Mouse (Mus musculus) limb, embryonic 13.5 days (tissue): ENCODE measurements around the gene Nudt21. TPM values are rescaled to one million over a fixed set of nuclear protein-coding genes. Genes with fewer than 3 reads are reported as not detected.
"Not testable (repeated sequence)": the region's sequence is repeated elsewhere in the genome, so short reads cannot be mapped to it uniquely, and the experiment has no call there.

Experiments
- ATAC-seq: fragments of 200-750 bp; cut with Nextera tagmentation; 2 replicates; pipeline ENCODE4 v1.8.0; 2017; ENCODE audit warnings: low read depth, moderate number of reproducible peaks, moderate TSS enrichment; ENCODE audit not compliant: low FRiP score
- H3K27ac ChIP-seq: fragments of 300-500 bp; sonication (generic); 2 replicates; pipeline ENCODE4 v1.5.1; 2015; ENCODE audit warnings: inconsistent platforms, mild to moderate bottlenecking, moderate library complexity
- H3K27me3 ChIP-seq: fragments of 300-500 bp; sonication (generic); 2 replicates; pipeline ENCODE4 v1.6.1; 2015; ENCODE audit warnings: mild to moderate bottlenecking, inconsistent platforms
- H3K36me3 ChIP-seq: fragments of 300-500 bp; sonication (generic); 2 replicates; pipeline ENCODE4 v1.6.1; 2015; ENCODE audit warnings: inconsistent platforms, mild to moderate bottlenecking, moderate library complexity
- H3K4me1 ChIP-seq: fragments of 300-500 bp; sonication (generic); 2 replicates; pipeline ENCODE4 v1.6.1; 2015; ENCODE audit warnings: inconsistent platforms
- H3K4me2 ChIP-seq: fragments of 300-500 bp; sonication (generic); replicated peaks from 2 replicates; pipeline ENCODE4 v1.6.1; 2015; ENCODE audit warnings: inconsistent platforms, mild to moderate bottlenecking, moderate library complexity
- H3K4me3 ChIP-seq: fragments of 300-500 bp; sonication (generic); 2 replicates; pipeline ENCODE4 v1.5.1; 2015; ENCODE audit warnings: moderate library complexity, mild to moderate bottlenecking, inconsistent platforms
- H3K9ac ChIP-seq: fragments of 300-500 bp; sonication (generic); 2 replicates; pipeline ENCODE4 v1.6.1; 2015; ENCODE audit warnings: mild to moderate bottlenecking, inconsistent platforms
- H3K9me3 ChIP-seq: fragments of 300-500 bp; sonication (generic); 2 replicates; pipeline ENCODE4 v1.6.1; 2016; ENCODE audit warnings: inconsistent platforms
- WGBS: fragments of 180-500 bp; shearing (Covaris S2); methylation state at CpG from one replicate; pipeline ENCODE4 v1.1.7; 2015; 5-methylcytosine and 5-hydroxymethylcytosine counted together
- polyA plus RNA-seq: library from polyadenylated mRNA; unstranded; fragments of >200 nt; fragmentation: Nextera tagmentation; extraction: Ambion mirVana; gene quantifications from 2 replicates; pipeline ENCODE4 v1.2.1, GENCODE M21; 2015

Nudt21 gene
- polyA plus RNA-seq: 118 and 122 TPM in 2 replicates

DNA sequence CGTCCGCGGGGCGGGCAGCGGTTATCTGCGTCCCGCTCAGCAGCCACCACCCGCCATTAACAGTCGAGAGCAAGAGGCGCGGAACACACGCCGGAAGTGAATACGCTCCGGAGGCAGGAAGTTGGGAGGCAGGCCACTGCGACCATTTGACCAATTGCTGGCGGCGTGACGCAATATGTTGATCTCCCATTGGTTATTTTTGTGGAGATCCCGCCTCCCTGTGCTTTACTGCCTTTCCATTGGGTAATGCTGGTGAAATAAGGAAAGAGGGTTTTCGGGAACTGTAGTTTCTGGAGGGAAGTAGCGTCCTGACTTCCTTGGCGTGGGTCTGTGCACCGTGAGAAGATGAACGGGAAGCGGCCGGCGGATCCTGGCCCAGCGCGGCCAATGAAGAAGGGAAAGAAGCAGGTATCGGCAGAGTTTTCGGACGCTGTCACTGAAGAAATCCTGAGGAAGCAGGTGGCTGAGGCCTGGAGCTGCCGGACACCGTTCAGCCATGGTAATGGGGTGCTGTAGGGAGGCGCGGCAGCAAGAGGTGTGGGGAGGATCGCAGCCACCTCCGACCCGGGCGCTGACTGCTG, at the start of gene Nudt21, which contains the start of gene Ogfod1:
Nudt21 (minus strand) TSS at position 88 of the 581 bp plus-strand sequence.
Ogfod1 (plus strand) TSS at position 255 of the 581 bp plus-strand sequence.
- peak; percentile 99 for ATAC-seq
- H3K4me2 ChIP-seq: peak within 1 kb of the TSS; percentile 87
- H3K4me1 ChIP-seq: peaks cover 24% of the 10 kb centered on the region
- peak within 1 kb of the TSS; percentile 75 for H3K27ac ChIP-seq
- H3K9me3 ChIP-seq: no peaks in the 10 kb centered on the region
- peak within 1 kb of the TSS; percentile 78 for H3K4me3 ChIP-seq
- peaks cover 10% of the 10 kb centered on the region for H3K36me3 ChIP-seq
- no peaks in the 10 kb centered on the region for H3K27me3 ChIP-seq
- H3K9ac ChIP-seq: peak within 1 kb of the TSS; percentile 73
- WGBS: under 1% methylated on average over 40 of the region's 41 CpGs

DNA sequence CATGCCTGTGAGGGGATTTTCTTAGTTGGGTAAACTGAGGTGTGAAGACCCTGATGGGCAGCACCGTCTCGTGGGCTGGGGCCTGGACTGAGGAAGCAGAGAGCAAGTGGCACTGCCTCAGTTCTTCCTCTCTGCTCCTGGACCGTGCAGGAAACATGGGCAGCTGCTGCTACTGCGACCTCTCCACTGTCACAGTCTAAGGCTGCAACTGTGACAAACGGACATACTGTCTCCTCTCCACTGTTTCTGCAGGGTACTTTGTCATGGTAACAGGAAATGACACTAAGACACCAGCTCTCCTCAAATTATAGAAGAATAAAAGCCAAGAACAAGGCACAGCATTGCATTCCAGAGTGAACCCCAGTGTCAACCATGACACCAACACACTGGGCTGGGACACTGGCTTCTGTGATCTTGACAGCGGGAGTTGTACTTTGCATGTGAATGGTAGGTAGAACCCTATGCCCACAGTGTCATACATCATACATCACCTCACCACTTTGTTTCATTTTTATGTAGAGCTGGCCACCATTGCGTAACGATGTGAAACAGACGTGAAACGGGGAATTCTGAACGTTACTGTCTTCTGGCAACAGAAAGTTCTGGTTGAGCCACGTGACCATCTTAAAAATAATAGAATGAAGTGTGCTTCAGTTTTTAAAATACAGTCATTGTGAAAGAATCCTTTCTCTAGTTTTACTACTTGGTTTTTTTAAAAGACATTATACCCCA, 39.8 kb upstream of the Nudt21 start:
- Histone ChIP-seq H3K4me1 (no peaks in the 10 kb centered on the region), H3K27ac (no peak overlapping the region), H3K36me3 (peaks cover 21% of the 10 kb centered on the region), H3K4me3 (no peak overlapping the region), H3K4me2 (no peak overlapping the region), H3K9me3 (no peaks in the 10 kb centered on the region), H3K27me3 (no peaks in the 10 kb centered on the region), H3K9ac (no peak overlapping the region)
- WGBS: 85% methylated on average over 12 of the region's 12 CpGs
- no peak for ATAC-seq

DNA sequence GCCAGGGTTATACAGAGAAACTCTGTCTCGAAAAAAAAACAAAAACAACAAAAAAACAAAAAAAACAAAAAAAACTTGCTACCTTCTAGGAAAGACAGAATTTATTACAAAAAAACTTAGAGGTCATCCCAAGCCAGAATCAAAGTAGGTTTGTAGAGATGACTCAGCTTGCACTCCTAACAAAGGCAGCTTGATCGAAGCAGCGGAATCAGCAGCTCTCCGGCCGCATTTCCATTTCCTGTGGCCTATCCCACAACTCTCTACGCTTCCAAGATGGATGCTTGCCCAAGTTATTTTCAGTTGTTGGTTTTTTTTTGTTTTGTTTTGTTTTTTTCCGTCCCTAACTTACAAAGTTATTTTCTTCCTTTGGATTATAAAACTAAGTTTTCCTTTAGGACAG, 32.0 kb upstream of the Nudt21 start:
- Histone ChIP-seq H3K36me3 (peaks cover 43% of the 10 kb centered on the region), H3K4me3 (no peak overlapping the region), H3K27me3 (no peaks in the 10 kb centered on the region), H3K4me2 (no peak overlapping the region), H3K9ac (no peak overlapping the region), H3K4me1 (no peaks in the 10 kb centered on the region), H3K9me3 (no peaks in the 10 kb centered on the region), H3K27ac (no peak overlapping the region)
- 94% methylated on average over 7 of the region's 7 CpGs for WGBS
- ATAC-seq: no peak

DNA sequence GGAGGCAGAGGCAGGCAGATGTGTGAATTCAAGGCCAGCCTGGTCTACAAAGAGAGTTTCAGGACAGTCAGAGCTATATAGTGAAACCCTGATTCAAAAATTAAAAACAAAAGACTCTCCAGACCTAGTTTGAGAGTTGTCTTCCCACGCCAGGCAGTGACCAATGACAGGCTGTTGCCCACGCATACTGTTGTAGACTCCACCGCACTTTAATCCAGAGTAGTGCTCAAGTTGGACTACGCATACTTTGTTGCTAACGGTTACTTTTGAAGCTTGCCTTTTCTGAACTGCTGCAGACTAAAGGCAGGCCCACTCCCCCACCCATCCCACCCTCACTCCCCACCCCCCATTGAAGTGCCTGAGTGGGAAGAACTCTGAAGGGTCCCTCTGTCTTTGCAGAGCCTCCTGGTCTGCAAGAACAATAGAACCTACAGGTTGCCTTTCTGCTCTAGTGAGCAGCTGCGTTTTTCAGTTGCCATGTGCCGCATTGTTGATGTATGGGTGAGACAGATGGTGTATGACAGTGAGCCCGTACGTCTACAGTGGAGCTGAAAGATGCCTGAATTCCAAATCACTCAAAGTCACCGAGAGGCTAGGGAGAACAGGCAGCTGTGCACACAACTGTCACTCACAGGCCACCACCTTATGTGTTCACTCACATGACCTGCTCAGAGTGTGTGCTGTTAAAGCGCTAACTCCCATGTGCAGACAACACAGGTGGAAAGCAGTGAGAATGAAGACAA, 29.5 kb upstream of the Nudt21 start:
- no peak overlapping the region for H3K9ac ChIP-seq
- peak; percentile 64 for ATAC-seq
- peaks cover 66% of the 10 kb centered on the region for H3K36me3 ChIP-seq
- H3K27me3 ChIP-seq: no peaks in the 10 kb centered on the region
- H3K4me3 ChIP-seq: no peak overlapping the region
- WGBS: 87% methylated on average over 11 of the region's 11 CpGs
- H3K4me1 ChIP-seq: no peaks in the 10 kb centered on the region
- no peak overlapping the region for H3K27ac ChIP-seq
- H3K9me3 ChIP-seq: no peaks in the 10 kb centered on the region
- no peak overlapping the region for H3K4me2 ChIP-seq

- ATAC-seq: no peak
- no peaks in the 10 kb centered on the region for H3K9me3 ChIP-seq
- no peaks in the 10 kb centered on the region for H3K4me1 ChIP-seq
- H3K4me2 ChIP-seq: no peak overlapping the region
- no peak overlapping the region for H3K9ac ChIP-seq
- WGBS: 63% methylated on average over 6 of the region's 6 CpGs
- H3K27me3 ChIP-seq: no peaks in the 10 kb centered on the region
- H3K4me3 ChIP-seq: no peak overlapping the region
- no peak overlapping the region for H3K27ac ChIP-seq
- peaks cover 66% of the 10 kb centered on the region for H3K36me3 ChIP-seq
These were observed 20.5 kb upstream of the Nudt21 start for GRCm38 (mm10) chr8:94057157-94057854.

- H3K36me3 ChIP-seq: peaks cover 44% of the 10 kb centered on the region
- no peak overlapping the region for H3K4me3 ChIP-seq
- no peak for ATAC-seq
- no peaks in the 10 kb centered on the region for H3K4me1 ChIP-seq
- H3K9me3 ChIP-seq: no peaks in the 10 kb centered on the region
- no peaks in the 10 kb centered on the region for H3K27me3 ChIP-seq
- no peak overlapping the region for H3K27ac ChIP-seq
- no peak overlapping the region for H3K9ac ChIP-seq
- H3K4me2 ChIP-seq: no peak overlapping the region
- 91% methylated on average over 12 of the region's 12 CpGs for WGBS
These were observed 15.9 kb upstream of the Nudt21 start for GRCm38 (mm10) chr8:94052696-94053095.

DNA sequence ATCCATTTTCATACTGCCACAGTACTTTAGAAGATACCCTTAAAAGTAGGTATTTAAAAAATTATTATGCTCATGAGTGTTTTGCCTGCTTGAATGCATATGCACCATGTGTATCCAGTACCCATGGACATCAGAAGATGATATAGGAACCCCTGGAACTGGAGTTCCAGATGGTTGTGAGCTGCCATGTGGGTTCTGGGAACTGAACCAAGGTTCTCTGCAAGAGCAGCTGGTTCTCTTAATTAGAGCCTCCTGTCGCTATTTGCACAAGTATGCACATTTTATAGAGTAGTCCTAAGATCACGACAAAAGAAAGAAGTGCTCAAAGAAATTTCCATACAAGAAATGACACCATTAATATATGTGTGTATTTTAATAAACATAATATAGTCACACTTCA, 11.0 kb upstream of the Nudt21 start:
- Histone ChIP-seq H3K36me3 (peaks cover 22% of the 10 kb centered on the region), H3K9me3 (no peaks in the 10 kb centered on the region), H3K4me1 (no peaks in the 10 kb centered on the region), H3K9ac (no peak overlapping the region), H3K27me3 (no peaks in the 10 kb centered on the region), H3K4me3 (no peak overlapping the region), H3K27ac (no peak overlapping the region), H3K4me2 (no peak overlapping the region)
- 62% methylated on average over 2 of the region's 2 CpGs for WGBS
- no peak for ATAC-seq

DNA sequence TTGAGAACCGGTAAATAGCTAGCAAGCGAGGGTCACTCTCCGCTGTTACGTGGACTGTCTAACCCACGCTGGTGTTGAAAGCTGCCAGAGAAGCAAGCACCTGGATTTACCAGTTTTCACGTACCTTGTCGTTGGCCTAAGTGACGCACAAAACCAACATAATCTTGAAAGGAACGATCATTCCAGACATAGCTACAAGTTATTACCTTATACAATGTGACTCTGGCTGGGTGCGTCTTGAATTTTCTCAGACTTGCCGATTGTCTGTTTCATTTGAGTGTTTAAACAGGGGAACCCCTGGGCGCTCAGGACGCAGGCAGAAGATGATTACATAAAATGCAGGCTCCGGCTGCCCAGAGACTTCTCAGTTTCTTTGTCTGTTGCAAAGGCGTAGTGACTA, 975 bp upstream of the Nudt21 start:
- Histone ChIP-seq H3K27me3 (no peaks in the 10 kb centered on the region), H3K4me3 (peak overlapping the region; percentile 78), H3K27ac (no peak overlapping the region), H3K36me3 (peaks cover 11% of the 10 kb centered on the region), H3K9ac (peak overlapping the region; percentile 67), H3K4me1 (peaks cover 24% of the 10 kb centered on the region), H3K4me2 (peak overlapping the region; percentile 76), H3K9me3 (no peaks in the 10 kb centered on the region)
- 10% methylated on average over 15 of the region's 15 CpGs for WGBS
- no peak for ATAC-seq

DNA sequence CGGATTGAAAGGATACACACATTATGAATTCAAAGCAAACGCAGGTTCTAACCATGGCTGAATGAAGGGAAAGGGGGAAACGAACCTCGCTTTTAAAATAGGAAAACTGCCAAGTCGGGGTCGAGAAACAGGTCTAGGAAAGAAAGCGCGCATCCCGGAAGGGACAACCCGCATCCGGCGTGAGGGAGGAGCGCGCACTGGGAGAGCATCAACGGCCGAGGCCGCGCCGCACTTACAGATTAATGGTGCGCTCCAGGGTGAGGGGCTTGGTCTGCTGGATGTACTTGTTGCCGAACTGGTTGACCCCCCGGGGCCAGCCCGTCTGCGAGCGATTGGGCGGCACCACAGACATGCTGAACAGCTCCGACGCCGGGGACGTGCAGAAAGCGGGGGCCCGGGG, 290 bp downstream of the Nudt21 start:
- peaks cover 12% of the 10 kb centered on the region for H3K36me3 ChIP-seq
- peaks cover 24% of the 10 kb centered on the region for H3K4me1 ChIP-seq
- peak overlapping the region; percentile 75 for H3K27ac ChIP-seq
- not testable (repeated sequence) for H3K27me3 ChIP-seq, H3K9me3 ChIP-seq
- under 1% methylated on average over 25 of the region's 32 CpGs for WGBS
- peak overlapping the region; percentile 78 for H3K4me3 ChIP-seq
- peak; percentile 89 for ATAC-seq
- peak overlapping the region; percentile 87 for H3K4me2 ChIP-seq
- peak overlapping the region; percentile 73 for H3K9ac ChIP-seq

DNA sequence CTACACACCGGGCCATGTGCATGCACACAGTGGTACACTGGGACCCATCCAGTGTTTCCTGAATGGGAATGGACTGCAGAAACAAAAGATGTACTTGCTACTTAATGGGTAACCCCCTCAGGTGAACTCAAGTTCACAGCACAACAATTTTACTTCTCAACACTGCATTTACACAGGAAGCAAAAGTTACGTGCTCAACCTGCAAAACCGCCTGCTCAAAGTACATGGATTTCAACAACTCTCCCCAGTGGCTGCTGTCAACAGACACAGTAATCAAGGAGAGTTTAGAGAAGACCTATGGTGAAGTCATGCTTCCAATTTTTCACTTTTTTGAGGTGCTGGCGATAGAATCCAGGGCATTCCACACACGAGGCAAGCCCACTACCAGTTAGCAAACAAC, 1.6 kb downstream of the Nudt21 start:
- Histone ChIP-seq H3K4me1 (peaks cover 24% of the 10 kb centered on the region), H3K27me3 (no peaks in the 10 kb centered on the region), H3K36me3 (peaks cover 21% of the 10 kb centered on the region), H3K27ac (no peak overlapping the region), H3K4me2 (peak overlapping the region; percentile 87), H3K9me3 (no peaks in the 10 kb centered on the region), H3K4me3 (peak overlapping the region; percentile 78), H3K9ac (peak overlapping the region; percentile 52)
- no peak for ATAC-seq
- WGBS: 50% methylated on average over 5 of the region's 5 CpGs

- WGBS: 84% methylated on average over 3 of the region's 3 CpGs
- no peaks in the 10 kb centered on the region for H3K27me3 ChIP-seq
- no peak for ATAC-seq
- no peak overlapping the region for H3K4me3 ChIP-seq
- peaks cover 24% of the 10 kb centered on the region for H3K4me1 ChIP-seq
- peaks cover 27% of the 10 kb centered on the region for H3K36me3 ChIP-seq
- H3K9ac ChIP-seq: no peak overlapping the region
- no peaks in the 10 kb centered on the region for H3K9me3 ChIP-seq
- no peak overlapping the region for H3K27ac ChIP-seq
- H3K4me2 ChIP-seq: no peak overlapping the region
These were observed 3.2 kb downstream of the Nudt21 start for GRCm38 (mm10) chr8:94033601-94034000.

GRCm38 (mm10) chr8:94029701-94030100, 7.1 kb downstream of the Nudt21 start:
- Histone ChIP-seq H3K9ac (no peak overlapping the region), H3K9me3 (no peaks in the 10 kb centered on the region), H3K4me1 (peaks cover 6% of the 10 kb centered on the region), H3K36me3 (peaks cover 62% of the 10 kb centered on the region), H3K4me3 (no peak overlapping the region), H3K4me2 (no peak overlapping the region), H3K27ac (no peak overlapping the region), H3K27me3 (no peaks in the 10 kb centered on the region)
- 94% methylated on average over 9 of the region's 9 CpGs for WGBS
- no peak for ATAC-seq
